Mouse (Mus musculus): ENCODE measurements around the gene Slc16a6. TPM values are rescaled to one million over a fixed set of nuclear protein-coding genes. Genes with fewer than 3 reads are reported as not detected.

Gene Slc16a6
- total RNA-seq, 4 experiments from 2014 or later = 6.6 to 11.5 (median 10.3) TPM

GRCm38 (mm10) chr11:109456261-109456660 is 17.1 kb downstream of the Slc16a6 start:
- DNase-seq (ENCODE audit: low spot score in 2 of 2) = no peak

GRCm38 (mm10) chr11:109451169-109451568 is 22.2 kb downstream of the Slc16a6 start:
- no peak for DNase-seq (ENCODE audit: low spot score in 2 of 2)

- DNase-seq (ENCODE audit: low spot score in 2 of 2) = no peak
These were observed 27.9 kb downstream of the Slc16a6 start for GRCm38 (mm10) chr11:109445438-109446035.

GRCm38 (mm10) chr11:109444600-109444999 is 28.8 kb downstream of the Slc16a6 start:
- no peak for DNase-seq (ENCODE audit: low spot score in 2 of 2)

- DNase-seq (ENCODE audit: low spot score in 2 of 2) = no peak
These were observed 29.7 kb downstream of the Slc16a6 start for GRCm38 (mm10) chr11:109443468-109444263.

GRCm38 (mm10) chr11:109442166-109442730 is 31.1 kb downstream of the Slc16a6 start:
- DNase-seq (ENCODE audit: low spot score in 2 of 2) = no peak

- DNase-seq (ENCODE audit: low spot score in 2 of 2) = no peak
These were observed 32.3 kb downstream of the Slc16a6 start for GRCm38 (mm10) chr11:109441119-109441518.

GRCm38 (mm10) chr11:109440641-109441040 is 32.8 kb downstream of the Slc16a6 start:
- DNase-seq (ENCODE audit: low spot score in 2 of 2) = no peak

GRCm38 (mm10) chr11:109439829-109440340 is 33.5 kb downstream of the Slc16a6 start:
- peak; percentile 57 to 58 for DNase-seq (ENCODE audit: low spot score in 2 of 2)

GRCm38 (mm10) chr11:109439209-109439608 is 34.2 kb downstream of the Slc16a6 start:
- no peak for DNase-seq (ENCODE audit: low spot score in 2 of 2)

GRCm38 (mm10) chr11:109436889-109437288 is 36.5 kb downstream of the Slc16a6 start:
- DNase-seq (ENCODE audit: low spot score in 2 of 2) = no peak

GRCm38 (mm10) chr11:109434233-109434798 is 39.1 kb downstream of the Slc16a6 start:
- DNase-seq (ENCODE audit: low spot score in 2 of 2) = no peak

GRCm38 (mm10) chr11:109427353-109427752 is 46.0 kb downstream of the Slc16a6 start:
- DNase-seq (ENCODE audit: low spot score in 2 of 2) = no peak

- DNase-seq (ENCODE audit: low spot score in 2 of 2) = no peak
These were observed 47.2 kb downstream of the Slc16a6 start for GRCm38 (mm10) chr11:109426272-109426586.

GRCm38 (mm10) chr11:109425392-109426271 is 47.8 kb downstream of the Slc16a6 start, which contains the start of gene Amz2:
TSS of gene Amz2 (plus strand) at chr11:109425946.
- peak; percentile 97 to 98 for DNase-seq (ENCODE audit: low spot score in 2 of 2)

GRCm38 (mm10) chr11:109423294-109423693 is 50.1 kb downstream of the Slc16a6 start:
- DNase-seq (ENCODE audit: low spot score in 2 of 2) = no peak

- DNase-seq (ENCODE audit: low spot score in 2 of 2) = no peak
These were observed 51.1 kb downstream of the Slc16a6 start for GRCm38 (mm10) chr11:109422263-109422662.

- no peak for DNase-seq (ENCODE audit: low spot score in 2 of 2)
These were observed 52.2 kb downstream of the Slc16a6 start for GRCm38 (mm10) chr11:109421205-109421604.

- no peak for DNase-seq (ENCODE audit: low spot score in 2 of 2)
These were observed 52.8 kb downstream of the Slc16a6 start for GRCm38 (mm10) chr11:109420567-109420962.

- no peak for DNase-seq (ENCODE audit: low spot score in 2 of 2)
These were observed 53.3 kb downstream of the Slc16a6 start for GRCm38 (mm10) chr11:109419961-109420566.

- DNase-seq (ENCODE audit: low spot score in 2 of 2) = no peak
These were observed 53.9 kb downstream of the Slc16a6 start for GRCm38 (mm10) chr11:109419461-109419860.
